Mouse (Mus musculus) CH12.LX (cell line): ENCODE measurements at regions not wholly inside any gene's neighbourhood (a gene's known extent, or its start where the extent isn't known, plus 50 kb on each side); places are given as distances from the start of the nearest gene placed in this dataset.
A peak's percentile ranks its signal among the peaks of the same experiment; 100 is the strongest.

ENCODE experiments used
- BHLHE40 ChIP-seq: IDR thresholded peaks from 2 replicates; pipeline ENCODE4 v1.6.1; 2011; ENCODE audit warnings: mild to moderate bottlenecking, low read depth, low read length, improper control_type of control experiment
- CTCF ChIP-seq, 2 experiments: IDR thresholded peaks in 1 of 2; conservative IDR thresholded peaks in 1 of 2; 2 replicates each; pipeline ENCODE4 v1.5.1; 2011 to 2012; ENCODE audit warnings: low read depth in 2 of 2, low read length in 2 of 2, improper control_type of control experiment in 1 of 2, inconsistent platforms in 1 of 2, mild to moderate bottlenecking in 1 of 2, moderate library complexity in 1 of 2
- ELF1 ChIP-seq: IDR thresholded peaks from 2 replicates; pipeline ENCODE4 v1.6.1; 2014; ENCODE audit warnings: low read depth, mild to moderate bottlenecking, inconsistent platforms, low read length, improper control_type of control experiment
- MAX ChIP-seq: IDR thresholded peaks from 2 replicates; pipeline ENCODE4 v1.6.1; 2011; ENCODE audit warnings: low read length, improper control_type of control experiment
- MAZ ChIP-seq: IDR thresholded peaks from 2 replicates; pipeline ENCODE4 v1.6.1; 2012; ENCODE audit warnings: low read depth, mild to moderate bottlenecking, inconsistent platforms, low read length, improper control_type of control experiment, moderate library complexity
- MXI1 ChIP-seq: IDR thresholded peaks from 2 replicates; pipeline ENCODE4 v1.6.1; 2011; ENCODE audit warnings: mild to moderate bottlenecking, low read depth, low read length, improper control_type of control experiment
- POLR2A ChIP-seq: IDR thresholded peaks from 2 replicates; pipeline ENCODE4 v1.6.1; 2011; ENCODE audit warnings: low read depth, mild to moderate bottlenecking, improper control_type of control experiment, low read length
- USF2 ChIP-seq: conservative IDR thresholded peaks from 2 replicates; pipeline ENCODE4 v1.6.1; 2011; ENCODE audit warnings: low read depth, low read length, improper control_type of control experiment

DNA sequence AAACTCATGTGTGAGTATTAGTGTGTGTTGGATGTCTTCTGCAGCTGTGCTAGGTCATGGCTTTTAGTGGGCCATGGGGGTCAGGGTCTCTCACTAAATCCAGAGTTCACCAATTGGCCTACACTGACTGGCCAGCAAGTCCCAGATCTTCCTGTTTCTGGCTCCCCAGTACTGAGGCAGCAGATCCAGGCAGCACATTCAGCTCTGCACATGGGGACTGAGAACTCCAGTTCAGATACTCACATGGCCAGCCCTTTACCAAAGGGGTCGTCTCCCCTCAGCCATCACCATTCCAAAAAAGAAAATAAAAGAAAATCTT, 521.6 kb upstream of the Cited2 start:
- no peak for TF ChIP-seq USF2
- TF ChIP-seq ELF1 = peak; percentile 36; the same call in 1 of the 2 replicates
- TF ChIP-seq BHLHE40 = no peak
- peak; percentile 48; the same call in 1 of the 2 replicates for TF ChIP-seq MAX
- TF ChIP-seq MAZ = no peak
- TF ChIP-seq CTCF (conservative IDR thresholded peaks at IDR 0.05 in 1 of 2, IDR thresholded peaks at IDR 0.05 in 1 of 2; ENCODE audit: low read depth in 2 of 2, low read length in 2 of 2) = no peak
- peak; percentile 20; the same call in 1 of the 2 replicates for TF ChIP-seq POLR2A
- TF ChIP-seq MXI1 = peak; percentile 23; the same call in 1 of the 2 replicates
